Mouse (Mus musculus): ENCODE measurements around the gene Plcl1.

The Plcl1 gene

GRCm38 (mm10) chr1:55605450-55605849 is 199.7 kb downstream of the Plcl1 start:
- in situ Hi-C loops (cut with MboI, MseI): no loop called here

DNA sequence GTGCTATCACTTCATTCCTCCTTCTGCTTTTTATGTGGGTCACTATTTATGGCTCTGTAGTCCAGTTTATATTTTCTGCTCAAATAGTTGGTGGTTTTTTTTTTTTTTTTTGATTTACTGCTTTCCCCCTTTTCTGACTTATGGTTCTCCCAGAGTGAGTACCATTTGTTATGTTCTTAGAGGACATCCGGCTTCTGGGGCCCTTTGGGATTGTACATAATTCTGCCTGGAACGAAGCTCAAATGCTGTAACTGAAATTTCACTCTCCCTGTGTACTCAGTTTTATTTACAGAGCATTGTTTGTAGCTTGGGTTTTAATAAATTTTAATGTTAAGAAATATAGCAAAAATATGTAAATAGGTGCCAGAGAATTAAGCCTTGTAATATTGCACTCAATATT is 200.2 kb downstream of the Plcl1 start:
- in situ Hi-C loops (cut with MboI, MseI): no loop called here

DNA sequence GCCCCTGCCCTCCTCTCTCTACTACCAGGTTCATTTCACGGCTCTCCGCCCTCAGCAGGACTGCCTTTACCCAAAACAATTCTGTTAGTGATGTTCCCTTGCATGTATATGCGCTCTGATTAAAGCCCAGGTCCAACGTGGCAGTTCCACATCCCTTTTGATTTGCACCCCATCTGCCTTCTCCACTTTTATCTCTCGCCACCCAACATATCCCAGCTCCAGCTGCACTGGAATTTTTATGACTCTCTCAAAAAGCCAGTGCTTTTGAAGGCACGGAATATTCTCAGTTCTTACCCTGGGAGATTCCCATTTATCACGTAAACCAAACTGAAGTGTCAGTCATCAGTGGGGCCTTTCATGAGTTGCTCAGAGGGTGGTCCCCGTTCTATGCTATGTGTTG is 200.7 kb downstream of the Plcl1 start:
- in situ Hi-C loops (cut with MboI, MseI): no loop called here

DNA sequence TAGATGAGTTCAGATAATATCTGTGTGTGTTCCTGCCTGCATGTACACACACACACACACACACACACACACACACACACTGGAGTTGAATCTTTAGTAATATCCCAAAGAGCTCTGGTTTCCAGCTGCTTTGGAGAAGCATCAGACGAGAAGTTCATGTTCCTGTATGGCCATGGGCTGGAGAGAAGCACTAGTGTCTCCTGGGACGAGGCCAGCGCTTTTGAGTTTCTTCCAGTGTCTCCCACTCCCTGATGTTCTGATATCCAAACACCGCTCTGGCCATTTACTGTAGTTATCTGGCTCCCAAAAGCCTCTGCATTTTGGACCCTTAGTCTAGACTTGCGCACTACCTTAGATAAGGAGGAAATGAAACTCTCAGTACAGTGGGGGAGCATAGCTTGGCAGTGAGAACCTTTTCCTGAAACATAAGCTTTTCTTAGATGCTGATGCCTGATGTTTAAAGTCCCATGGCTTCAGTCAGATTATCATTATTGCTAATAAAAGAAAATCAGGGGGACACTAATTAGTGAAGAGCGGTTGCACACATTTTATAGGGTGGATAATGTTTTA is 207.1 kb downstream of the Plcl1 start:
- in situ Hi-C loops (cut with MboI, MseI): no loop called here

- in situ Hi-C loops (cut with MboI, MseI): no loop called here
Observed at GRCm38 (mm10) chr1:55617857-55618256, 212.1 kb downstream of the Plcl1 start.

- in situ Hi-C loops (cut with MboI, MseI): no loop called here
Observed at GRCm38 (mm10) chr1:55618617-55619286, 213.0 kb downstream of the Plcl1 start.

GRCm38 (mm10) chr1:55631496-55631895 is 225.8 kb downstream of the Plcl1 start:
- in situ Hi-C loops (cut with MboI, MseI): no loop called here

DNA sequence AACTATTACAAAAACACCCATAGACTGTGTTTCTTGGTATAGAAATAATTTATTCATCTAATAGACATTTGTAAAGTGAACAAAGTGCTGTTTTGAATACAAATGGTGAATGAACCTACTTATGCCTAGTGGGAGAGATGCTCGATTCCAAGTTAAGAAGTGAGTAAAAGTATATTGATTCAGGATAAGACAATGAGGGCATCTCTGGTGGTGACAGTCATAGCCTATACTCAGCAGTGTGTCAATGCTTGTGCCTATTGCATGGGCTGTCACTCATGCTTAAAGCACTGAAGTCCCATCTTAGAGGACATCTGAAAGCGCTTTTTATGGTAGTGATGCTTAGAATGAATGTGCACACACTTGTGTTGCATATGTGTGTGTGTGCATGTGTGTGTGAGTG is 226.3 kb downstream of the Plcl1 start:
- in situ Hi-C loops (cut with MboI, MseI): no loop called here

GRCm38 (mm10) chr1:55633326-55633725 is 227.6 kb downstream of the Plcl1 start:
- in situ Hi-C loops (cut with MboI, MseI): no loop called here

- in situ Hi-C loops (cut with MboI, MseI): no loop called here
Observed at GRCm38 (mm10) chr1:55659518-55660210, 253.9 kb downstream of the Plcl1 start.

- in situ Hi-C loops (cut with MboI, MseI): no loop called here
Observed at GRCm38 (mm10) chr1:55661381-55661780, 255.7 kb downstream of the Plcl1 start.

- in situ Hi-C loops (cut with MboI, MseI): no loop called here
Observed at GRCm38 (mm10) chr1:55665137-55665827, 259.6 kb downstream of the Plcl1 start.

GRCm38 (mm10) chr1:55665828-55666673 is 260.3 kb downstream of the Plcl1 start:
- in situ Hi-C loops (cut with MboI, MseI): no loop called here

DNA sequence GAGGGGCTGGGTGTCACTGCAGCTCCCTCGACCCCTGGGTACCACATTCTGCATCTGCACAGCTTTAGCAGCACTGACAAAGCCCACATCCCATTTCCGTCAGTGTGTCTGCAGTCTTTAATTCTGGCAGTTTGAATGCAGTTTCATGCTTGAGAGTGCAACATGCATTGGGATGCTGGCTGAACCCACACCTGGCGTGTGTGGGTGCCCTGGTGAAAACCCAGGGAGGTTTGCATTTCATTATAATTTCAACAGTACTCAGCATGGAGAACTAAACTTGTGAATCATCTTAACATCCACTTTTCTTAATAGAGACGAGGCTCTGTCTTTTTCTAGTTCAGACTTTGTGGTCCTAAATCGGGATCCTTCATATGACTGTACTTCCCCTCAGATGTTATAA is 261.1 kb downstream of the Plcl1 start:
- in situ Hi-C loops (cut with MboI, MseI): no loop called here

DNA sequence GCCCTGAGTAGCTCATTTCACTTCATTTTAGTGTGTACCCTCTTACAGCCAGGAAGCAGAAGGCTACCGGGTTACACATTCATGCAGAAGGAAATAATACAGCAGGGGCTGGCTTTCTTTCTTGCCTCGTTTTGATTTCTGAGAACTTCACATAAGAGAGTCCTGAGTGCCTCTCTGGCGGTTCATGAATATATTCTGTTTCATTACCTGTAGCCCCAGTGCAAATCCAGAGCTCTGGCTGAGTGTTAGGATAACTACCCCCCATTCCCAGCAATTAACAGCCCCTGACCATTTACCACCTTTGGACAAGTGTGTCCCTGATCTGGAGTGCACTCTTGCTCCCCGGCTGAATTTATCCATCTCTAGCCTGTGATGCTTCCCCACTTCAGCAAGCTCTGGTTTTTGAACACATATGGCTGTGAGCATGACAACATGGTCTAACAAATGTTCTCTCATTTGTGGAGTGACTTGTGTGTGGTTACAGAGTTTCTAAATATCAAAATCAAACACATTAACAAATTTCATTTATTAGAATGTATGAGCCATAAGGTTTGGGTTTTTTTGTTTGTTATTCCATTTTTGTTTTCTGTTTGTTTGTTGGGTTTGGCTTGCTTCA is 263.0 kb downstream of the Plcl1 start:
- in situ Hi-C loops (cut with MboI, MseI): no loop called here

DNA sequence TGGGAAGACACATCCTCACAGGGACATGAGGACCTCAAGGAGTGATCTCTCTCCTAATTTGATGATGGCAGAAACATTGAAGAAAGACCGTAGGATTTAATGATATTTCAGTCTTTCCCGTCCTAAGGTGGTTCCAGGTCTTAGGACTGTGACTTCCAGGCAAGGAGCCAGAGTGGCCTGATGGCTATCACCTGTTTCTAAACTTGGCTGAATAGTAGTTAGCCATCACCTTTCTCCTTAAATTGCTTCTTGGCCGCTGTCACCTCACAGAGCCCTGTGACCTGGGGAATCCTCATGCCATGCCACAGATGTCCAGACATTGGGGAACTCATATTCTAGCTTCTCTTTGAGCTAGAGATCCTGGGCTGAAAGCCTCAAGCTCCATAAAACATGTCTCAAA is 277.0 kb downstream of the Plcl1 start:
- in situ Hi-C loops (cut with MboI, MseI): no loop called here

DNA sequence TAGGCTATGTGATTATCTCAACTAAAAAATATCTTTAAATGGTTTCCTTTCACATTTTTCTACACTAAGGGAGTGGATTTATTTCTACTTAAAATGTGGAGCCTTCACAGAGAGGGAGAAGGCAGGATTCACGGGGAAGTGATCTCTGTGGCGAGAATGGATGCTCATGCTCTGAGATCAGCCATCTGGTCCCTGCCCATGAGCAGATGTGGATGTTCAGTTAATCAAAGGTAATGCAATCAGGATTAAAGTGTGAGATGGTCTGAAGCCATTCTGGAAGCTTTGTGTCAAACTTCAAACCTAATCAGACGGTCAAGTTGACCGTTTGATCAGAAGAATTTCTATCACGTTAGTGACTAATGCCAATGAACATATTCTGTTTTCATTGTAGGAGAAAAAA is 280.5 kb downstream of the Plcl1 start:
- in situ Hi-C loops (cut with MboI, MseI): no loop called here

DNA sequence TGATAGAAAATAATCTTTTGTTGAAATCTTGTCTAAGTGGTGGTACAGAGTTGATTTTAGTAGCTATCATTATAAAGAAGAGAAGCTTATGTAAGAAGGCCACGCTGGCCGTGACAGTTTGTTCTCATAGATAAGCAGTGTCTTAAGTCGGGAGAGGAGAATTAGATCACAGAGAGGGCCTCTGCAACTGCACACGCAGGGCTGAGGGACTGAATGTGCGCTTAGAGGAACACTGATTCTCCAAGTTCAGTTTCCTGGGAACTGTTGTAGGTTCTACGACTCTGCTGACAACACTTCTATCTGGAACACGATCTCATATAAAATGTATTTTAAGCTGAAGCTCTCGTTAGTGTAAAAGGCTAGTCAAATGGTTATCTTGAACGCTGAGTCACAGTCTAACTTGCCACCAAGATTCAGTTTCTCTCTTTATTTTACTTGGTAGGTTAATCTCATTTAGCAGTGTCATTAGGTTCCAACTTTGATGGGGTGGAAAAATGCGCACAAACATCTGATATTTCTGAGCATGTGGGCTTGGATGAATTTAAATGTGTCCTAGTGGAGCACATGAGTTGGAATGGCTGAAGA is 288.0 kb downstream of the Plcl1 start:
- in situ Hi-C loops (cut with MboI, MseI): no loop called here

GRCm38 (mm10) chr1:55696206-55696605 is 290.5 kb downstream of the Plcl1 start:
- in situ Hi-C loops (cut with MboI, MseI): no loop called here

- in situ Hi-C loops (cut with MboI, MseI): no loop called here
Observed at GRCm38 (mm10) chr1:55699393-55699970, 293.8 kb downstream of the Plcl1 start.
